Mouse (Mus musculus): ENCODE results near the gene Dennd4a. TPM values are rescaled to one million over a fixed set of nuclear protein-coding genes. Genes with fewer than 3 reads are reported as not detected.

Gene Dennd4a
- not detected in 2 replicates for polyA plus RNA-seq (2012; ENCODE audit: insufficient read depth, insufficient read length, low replicate concordance, missing spikeins)

GRCm38 (mm10) chr9:64810822-64811537, at the start of gene Dennd4a:
Gene Dennd4a, plus strand, starts transcription at chr9:64811340.
- WGBS, result under 1% methylated on average over 51 of the region's 51 CpGs
- H3K4me1 ChIP-seq (ENCODE audit: control insufficient read depth, insufficient read depth, low read length), result no peaks in the 10 kb centered on the region
- TF ChIP-seq CTCF (IDR thresholded peaks at IDR 0.05; ENCODE audit: insufficient read depth, low read depth, low read length) (no peak), POLR2A (IDR thresholded peaks at IDR 0.05; ENCODE audit: insufficient read depth, low read depth, low read length) (peak; percentile 36; the same call in 1 of the 2 replicates)
- peak within 1 kb of the TSS; percentile 100 for H3K4me3 ChIP-seq (ENCODE audit: insufficient read depth, low read depth, low read length)
- peak within 1 kb of the TSS; percentile 98 for H3K27ac ChIP-seq (ENCODE audit: insufficient read depth, low read depth, low read length)

GRCm38 (mm10) chr9:64764824-64765223, 46.3 kb upstream of the Dennd4a start:
- whole genome bisulfite sequencing, result 96% methylated on average over 2 of the region's 2 CpGs
- H3K4me3 ChIP-seq (ENCODE audit: insufficient read depth, low read depth, low read length), result no peak overlapping the region
- no peak for TF ChIP-seq CTCF (IDR thresholded peaks at IDR 0.05; ENCODE audit: insufficient read depth, low read depth, low read length)
- TF ChIP-seq POLR2A (IDR thresholded peaks at IDR 0.05; ENCODE audit: insufficient read depth, low read depth, low read length), result no peak
- peaks cover 2% of the 10 kb centered on the region; the same call in 1 of the 2 replicates for H3K4me1 ChIP-seq (ENCODE audit: control insufficient read depth, insufficient read depth, low read length)
- H3K27ac ChIP-seq (ENCODE audit: insufficient read depth, low read depth, low read length), result no peak overlapping the region

DNA sequence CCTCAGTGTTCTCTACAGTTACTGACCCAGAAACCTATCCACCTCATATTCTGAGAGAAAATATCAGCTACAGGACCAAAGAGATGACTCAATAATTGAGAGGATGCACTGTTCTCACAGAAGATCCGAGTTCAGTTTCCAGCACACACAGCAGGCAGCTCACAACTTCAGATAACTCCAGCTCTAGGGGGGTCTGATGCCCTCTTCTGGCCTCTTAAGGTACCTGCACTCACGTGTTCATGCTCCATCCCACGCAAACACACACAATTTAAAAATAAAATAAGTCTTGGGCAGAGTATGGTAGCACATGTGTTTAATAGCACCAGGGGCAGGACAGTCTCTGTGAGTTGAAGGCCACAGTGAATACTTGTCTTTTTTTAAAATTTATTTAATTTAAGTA, 45.0 kb upstream of the Dennd4a start:
- no peak overlapping the region for H3K27ac ChIP-seq (ENCODE audit: insufficient read depth, low read depth, low read length)
- TF ChIP-seq CTCF (IDR thresholded peaks at IDR 0.05; ENCODE audit: insufficient read depth, low read depth, low read length), result no peak
- TF ChIP-seq POLR2A (IDR thresholded peaks at IDR 0.05; ENCODE audit: insufficient read depth, low read depth, low read length), result no peak
- 92% methylated on average over 3 of the region's 3 CpGs for WGBS

GRCm38 (mm10) chr9:64767796-64768195, 43.3 kb upstream of the Dennd4a start:
- 64% methylated on average over 1 of the region's 1 CpGs for WGBS
- H3K27ac ChIP-seq (ENCODE audit: insufficient read depth, low read depth, low read length), result no peak overlapping the region
- TF ChIP-seq CTCF (IDR thresholded peaks at IDR 0.05; ENCODE audit: insufficient read depth, low read depth, low read length) (no peak), POLR2A (IDR thresholded peaks at IDR 0.05; ENCODE audit: insufficient read depth, low read depth, low read length) (no peak)
- peaks cover 5% of the 10 kb centered on the region for H3K4me1 ChIP-seq (ENCODE audit: control insufficient read depth, insufficient read depth, low read length)
- H3K4me3 ChIP-seq (ENCODE audit: insufficient read depth, low read depth, low read length), result no peak overlapping the region

More for the DNA sequence above, 45.0 kb upstream of the Dennd4a start:
- Histone ChIP-seq H3K4me1 (ENCODE audit: control insufficient read depth, insufficient read depth, low read length) (peaks cover 4% of the 10 kb centered on the region), H3K4me3 (ENCODE audit: insufficient read depth, low read depth, low read length) (no peak overlapping the region)

GRCm38 (mm10) chr9:64769066-64769695, 42.0 kb upstream of the Dennd4a start:
- WGBS, result 8% methylated on average over 9 of the region's 9 CpGs
- H3K4me3 ChIP-seq (ENCODE audit: insufficient read depth, low read depth, low read length), result no peak overlapping the region
- H3K4me1 ChIP-seq (ENCODE audit: control insufficient read depth, insufficient read depth, low read length), result peaks cover 5% of the 10 kb centered on the region
- TF ChIP-seq POLR2A (IDR thresholded peaks at IDR 0.05; ENCODE audit: insufficient read depth, low read depth, low read length) (no peak), CTCF (IDR thresholded peaks at IDR 0.05; ENCODE audit: insufficient read depth, low read depth, low read length) (no peak)
- H3K27ac ChIP-seq (ENCODE audit: insufficient read depth, low read depth, low read length), result peak overlapping the region; percentile 36; the same call in 1 of the 2 replicates

DNA sequence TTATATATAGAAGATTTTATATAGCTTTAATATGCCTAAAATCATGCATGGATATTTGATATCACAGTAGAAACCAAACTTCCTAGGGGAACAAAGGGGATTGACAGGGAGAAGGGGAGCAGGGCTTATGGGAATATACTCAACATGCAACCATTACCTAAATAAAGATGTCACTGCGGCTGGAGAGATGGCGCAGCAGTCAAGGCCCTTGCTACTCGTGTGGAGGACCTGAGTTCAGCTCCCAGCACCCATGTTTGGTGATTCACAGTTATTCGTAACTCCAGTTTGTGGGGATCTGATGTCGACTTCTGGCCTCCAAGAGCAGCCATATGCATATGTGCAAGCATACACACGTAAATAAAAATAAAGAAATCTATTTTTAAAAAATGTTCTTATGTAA, 41.2 kb upstream of the Dennd4a start:
- Histone ChIP-seq H3K4me3 (ENCODE audit: insufficient read depth, low read depth, low read length) (no peak overlapping the region), H3K4me1 (ENCODE audit: control insufficient read depth, insufficient read depth, low read length) (peaks cover 9% of the 10 kb centered on the region), H3K27ac (ENCODE audit: insufficient read depth, low read depth, low read length) (no peak overlapping the region)
- WGBS, result 94% methylated on average over 6 of the region's 6 CpGs
- no peak for TF ChIP-seq POLR2A (IDR thresholded peaks at IDR 0.05; ENCODE audit: insufficient read depth, low read depth, low read length)
- no peak for TF ChIP-seq CTCF (IDR thresholded peaks at IDR 0.05; ENCODE audit: insufficient read depth, low read depth, low read length)

DNA sequence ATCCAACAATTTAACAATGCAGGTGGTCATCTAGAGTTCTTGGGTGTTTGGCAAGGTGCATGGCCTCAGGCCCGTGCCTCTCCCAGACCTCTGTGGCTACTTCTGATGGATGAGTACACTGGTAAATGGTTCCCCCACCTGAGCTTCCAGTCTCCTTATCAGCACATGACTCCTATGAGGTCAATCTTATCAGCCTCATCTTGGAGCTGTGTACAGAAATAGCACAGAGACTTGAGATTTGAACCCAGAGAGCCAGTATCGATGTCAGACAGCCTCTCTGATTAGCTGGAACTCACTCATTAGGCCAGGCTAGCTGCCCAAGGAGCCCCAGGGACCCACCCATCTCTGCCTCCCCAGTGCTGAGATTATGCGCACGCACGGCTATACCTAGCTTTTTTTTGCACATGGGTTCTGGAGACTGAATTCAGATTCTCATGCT, 40.7 kb upstream of the Dennd4a start:
- H3K27ac ChIP-seq (ENCODE audit: insufficient read depth, low read depth, low read length), result no peak overlapping the region
- 91% methylated on average over 5 of the region's 5 CpGs for WGBS
- TF ChIP-seq POLR2A (IDR thresholded peaks at IDR 0.05; ENCODE audit: insufficient read depth, low read depth, low read length) (no peak), CTCF (IDR thresholded peaks at IDR 0.05; ENCODE audit: insufficient read depth, low read depth, low read length) (no peak)
- no peak overlapping the region for H3K4me3 ChIP-seq (ENCODE audit: insufficient read depth, low read depth, low read length)
- H3K4me1 ChIP-seq (ENCODE audit: control insufficient read depth, insufficient read depth, low read length), result peaks cover 9% of the 10 kb centered on the region

DNA sequence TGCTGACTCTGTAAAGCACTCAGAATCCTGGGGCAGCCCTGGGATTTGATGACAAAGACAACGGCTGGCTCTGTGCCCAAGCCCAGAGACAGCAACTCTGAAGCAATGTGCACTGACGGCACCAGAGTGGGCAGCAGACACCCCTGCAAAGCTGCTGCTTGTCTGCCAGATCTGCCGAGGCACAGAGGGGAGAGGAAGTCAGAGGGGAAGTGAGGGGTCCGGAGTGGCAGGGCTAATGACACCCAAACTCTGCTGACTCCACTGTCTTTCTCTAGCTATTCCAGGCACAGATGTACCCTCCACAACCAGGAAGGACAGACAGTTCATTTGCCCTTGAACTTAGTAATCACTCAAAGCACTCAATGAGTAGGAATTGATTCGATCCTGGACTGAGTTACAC, 39.9 kb upstream of the Dennd4a start:
- Histone ChIP-seq H3K27ac (ENCODE audit: insufficient read depth, low read depth, low read length) (no peak overlapping the region), H3K4me3 (ENCODE audit: insufficient read depth, low read depth, low read length) (no peak overlapping the region), H3K4me1 (ENCODE audit: control insufficient read depth, insufficient read depth, low read length) (peaks cover 9% of the 10 kb centered on the region)
- TF ChIP-seq POLR2A (IDR thresholded peaks at IDR 0.05; ENCODE audit: insufficient read depth, low read depth, low read length) (no peak), CTCF (IDR thresholded peaks at IDR 0.05; ENCODE audit: insufficient read depth, low read depth, low read length) (no peak)
- WGBS, result 42% methylated on average over 5 of the region's 5 CpGs

DNA sequence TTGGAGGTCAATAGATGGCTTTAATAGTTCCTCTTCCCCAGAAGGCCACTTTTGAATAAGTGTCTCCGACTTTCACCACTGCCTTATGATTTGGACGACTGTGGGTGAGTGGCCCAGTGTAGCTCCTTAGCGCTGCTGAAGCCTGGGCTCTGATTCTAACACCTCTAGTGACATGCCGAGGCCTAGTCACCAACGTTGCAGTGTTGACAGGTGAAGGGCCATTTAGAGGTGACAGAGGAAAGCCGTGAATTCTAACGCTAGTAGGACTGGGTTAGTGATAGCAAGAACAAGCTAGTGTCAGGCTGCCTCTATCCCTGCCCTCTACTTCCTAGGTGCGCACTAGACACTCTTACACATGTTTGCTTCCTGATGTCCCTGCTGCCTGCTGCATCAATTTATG, 37.9 kb upstream of the Dennd4a start:
- Histone ChIP-seq H3K27ac (ENCODE audit: insufficient read depth, low read depth, low read length) (no peak overlapping the region), H3K4me1 (ENCODE audit: control insufficient read depth, insufficient read depth, low read length) (peaks cover 9% of the 10 kb centered on the region), H3K4me3 (ENCODE audit: insufficient read depth, low read depth, low read length) (no peak overlapping the region)
- WGBS, result 90% methylated on average over 8 of the region's 8 CpGs
- TF ChIP-seq POLR2A (IDR thresholded peaks at IDR 0.05; ENCODE audit: insufficient read depth, low read depth, low read length) (no peak), CTCF (IDR thresholded peaks at IDR 0.05; ENCODE audit: insufficient read depth, low read depth, low read length) (no peak)
